Mouse (Mus musculus): ENCODE data around the gene Zfp967.
"Not testable (repeated sequence)": the region's sequence is repeated elsewhere in the genome, so short reads cannot be mapped to it uniquely, and the experiment has no call there.

Gene Zfp967

GRCm38 (mm10) chr2:176520756-176521155 is at the start of gene Zfp967:
Gene Zfp967, plus strand, starts transcription at chr2:176521056.
- DNase-seq (ENCODE audit: low read depth), result not testable (repeated sequence)

GRCm38 (mm10) chr2:176486683-176487082 is 34.2 kb upstream of the Zfp967 start, which contains the start of gene Gm14434:
Gene Gm14434, minus strand, starts transcription at chr2:176486783.
- not testable (repeated sequence) for DNase-seq (ENCODE audit: low read depth)

All from naive thymus-derived CD4-positive, alpha-beta T cell, adult 2 months (primary cell).